Mouse (Mus musculus): ENCODE measurements around the gene Fkbp5.
"Not testable (repeated sequence)": the region's sequence is repeated elsewhere in the genome, so short reads cannot be mapped to it uniquely, and the experiment has no call there.

Fkbp5 gene

DNA sequence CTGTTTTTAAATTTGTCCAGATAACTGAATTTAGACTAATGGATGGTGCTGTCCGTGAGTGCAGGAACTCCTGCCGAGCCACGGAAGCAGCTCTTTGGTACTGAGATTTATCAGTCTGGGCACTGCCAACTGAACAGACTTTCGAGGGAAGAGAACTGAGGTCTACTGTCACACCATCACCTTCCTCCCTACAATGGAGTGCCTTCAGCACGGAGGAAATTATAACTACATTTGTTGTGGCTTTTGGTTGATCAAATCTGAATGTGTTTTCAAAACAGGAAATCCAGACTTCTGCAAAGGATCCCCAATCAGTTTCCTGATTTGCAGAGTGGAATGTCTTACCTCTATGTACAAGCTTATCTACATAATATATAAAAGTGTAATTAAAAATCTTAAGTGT, 99.6 kb downstream of the Fkbp5 start:
- no peak for DNase-seq

DNA sequence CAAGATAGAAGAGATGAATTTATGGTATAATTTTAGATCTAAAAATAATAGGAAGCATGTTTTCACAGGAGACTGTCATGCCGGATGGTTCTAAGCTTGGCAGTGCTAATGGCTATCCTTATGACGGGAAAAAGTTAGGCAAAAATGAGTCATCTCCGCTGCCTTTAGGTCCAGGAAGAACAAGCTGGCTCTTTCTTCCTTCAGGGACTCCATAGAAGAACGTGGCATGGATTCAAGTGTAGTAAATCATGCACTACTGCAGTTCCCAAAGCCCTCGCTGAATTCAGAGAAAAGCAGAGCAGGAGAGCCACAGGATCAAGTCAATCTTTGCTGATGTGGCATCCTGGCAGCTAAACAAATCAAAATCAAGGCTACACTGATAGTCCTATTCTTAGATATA, 102.1 kb downstream of the Fkbp5 start:
- DNase-seq, result no peak

DNA sequence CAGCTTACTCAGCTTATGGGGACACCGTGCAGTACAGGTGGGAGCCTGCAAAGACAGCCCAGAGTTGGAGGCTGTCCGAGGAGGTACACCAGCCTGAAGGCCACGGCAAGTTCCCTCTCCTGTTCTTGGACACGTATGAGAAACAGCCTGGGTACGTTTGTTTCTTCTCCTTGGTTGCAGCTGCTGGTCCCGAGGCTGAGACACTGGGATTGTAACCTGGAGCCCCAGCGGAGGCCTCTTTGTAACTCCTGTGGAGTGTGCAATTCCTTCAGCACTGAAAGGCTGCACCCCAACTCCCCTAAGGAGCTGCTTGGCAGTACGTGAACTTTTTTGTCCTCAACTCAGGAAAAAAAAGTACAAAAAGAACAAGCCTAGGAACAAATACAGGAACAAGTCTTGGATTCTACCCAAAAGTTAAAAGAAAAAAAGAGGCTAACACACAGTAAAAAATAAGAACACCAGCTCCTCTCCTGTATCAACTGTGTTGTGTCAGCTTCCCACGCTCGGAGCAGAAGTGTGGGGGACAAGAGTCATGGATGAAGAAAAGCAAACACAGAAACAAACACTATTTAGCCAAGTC, 105.9 kb downstream of the Fkbp5 start:
- DNase-seq, result no peak

DNA sequence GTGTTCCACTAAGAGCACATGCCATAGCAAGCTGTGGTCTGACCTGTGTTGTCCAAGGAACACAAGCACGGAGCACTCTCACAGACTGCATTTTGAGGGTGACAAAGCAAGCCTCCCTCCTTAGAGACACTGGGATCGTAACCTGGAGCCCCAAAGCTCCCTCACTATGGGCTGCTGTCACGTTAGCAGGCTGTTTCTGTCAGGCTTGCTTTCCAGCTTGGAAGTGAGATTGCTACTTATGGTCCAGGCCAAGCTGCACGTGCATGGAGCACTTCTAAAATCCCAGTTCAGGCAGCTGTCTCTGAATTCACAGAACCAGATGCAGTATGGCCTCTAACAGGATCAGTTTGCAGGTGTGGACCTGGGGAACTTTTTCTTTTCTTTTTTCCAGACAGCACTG, 106.6 kb downstream of the Fkbp5 start:
- DNase-seq, result no peak

DNA sequence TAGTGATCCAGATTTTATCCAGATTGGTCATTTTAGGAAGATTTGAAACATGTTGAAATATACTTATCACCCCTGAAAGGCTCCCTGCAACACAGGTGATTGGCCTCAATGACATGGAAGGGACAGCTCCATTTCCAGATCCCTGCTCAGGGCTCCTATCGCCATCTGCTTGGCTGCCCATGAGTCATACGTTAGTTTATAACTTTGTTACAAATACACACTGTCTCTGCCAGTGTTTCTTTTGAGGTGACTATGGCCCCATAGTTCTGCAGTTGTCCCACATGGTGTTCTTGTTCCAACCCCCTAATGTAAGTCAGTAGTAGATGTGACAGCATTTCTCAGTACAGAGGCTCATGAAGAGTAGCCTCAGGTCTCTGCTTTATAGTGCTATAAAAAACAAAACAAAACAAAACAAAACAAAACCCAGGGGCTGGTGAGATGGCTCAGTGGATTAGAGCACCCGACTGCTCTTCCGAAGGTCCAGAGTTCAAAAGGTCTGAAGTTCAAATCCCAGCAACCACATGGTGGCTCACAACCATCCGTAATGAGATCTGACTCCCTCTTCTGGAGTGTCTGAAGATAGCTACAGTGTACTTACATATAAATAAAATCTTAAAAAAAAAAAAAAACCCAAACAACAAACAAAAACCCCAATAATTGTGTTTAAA, 108.9 kb downstream of the Fkbp5 start:
- DNase-seq, result no peak

DNA sequence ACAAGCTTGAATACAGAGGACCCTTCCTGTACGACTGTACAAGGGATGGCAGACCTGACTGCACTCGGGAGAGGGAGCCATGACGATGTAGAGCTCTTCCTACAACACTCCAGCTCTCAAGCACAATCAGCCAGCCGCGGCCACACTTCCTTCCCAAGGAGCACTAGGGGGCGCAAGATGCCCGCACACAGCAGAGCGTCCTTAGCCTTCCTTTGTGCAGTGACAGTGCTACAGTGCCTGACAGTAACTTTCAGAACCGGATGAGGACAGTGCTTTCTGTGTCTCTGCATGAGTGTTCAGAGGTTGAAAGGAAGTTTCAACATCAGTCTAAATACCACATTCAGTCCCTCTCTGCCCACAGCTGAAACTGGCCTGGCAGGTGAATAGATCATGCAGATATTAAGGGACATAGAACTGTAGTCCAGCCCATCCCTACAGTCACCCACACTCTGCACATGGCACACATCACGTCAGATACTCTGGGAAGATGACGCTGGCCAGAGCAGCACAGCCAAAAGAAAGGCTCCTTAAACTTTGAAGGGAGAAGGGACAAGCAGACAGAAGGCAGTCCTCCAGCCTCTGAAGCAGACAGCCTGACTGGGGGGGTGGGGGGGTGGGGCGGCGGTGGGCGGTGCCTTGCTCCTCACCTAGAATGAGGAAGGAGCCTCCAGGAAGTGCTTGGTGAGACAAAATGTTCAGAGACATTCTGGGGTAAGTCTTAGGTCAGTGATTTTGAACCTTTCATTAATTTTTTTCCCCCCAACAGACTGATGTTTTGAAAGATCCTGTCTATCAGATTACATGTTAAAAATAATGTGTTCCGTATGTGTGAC, 109.7 kb downstream of the Fkbp5 start:
- peak; percentile 87 to 89 for DNase-seq

DNA sequence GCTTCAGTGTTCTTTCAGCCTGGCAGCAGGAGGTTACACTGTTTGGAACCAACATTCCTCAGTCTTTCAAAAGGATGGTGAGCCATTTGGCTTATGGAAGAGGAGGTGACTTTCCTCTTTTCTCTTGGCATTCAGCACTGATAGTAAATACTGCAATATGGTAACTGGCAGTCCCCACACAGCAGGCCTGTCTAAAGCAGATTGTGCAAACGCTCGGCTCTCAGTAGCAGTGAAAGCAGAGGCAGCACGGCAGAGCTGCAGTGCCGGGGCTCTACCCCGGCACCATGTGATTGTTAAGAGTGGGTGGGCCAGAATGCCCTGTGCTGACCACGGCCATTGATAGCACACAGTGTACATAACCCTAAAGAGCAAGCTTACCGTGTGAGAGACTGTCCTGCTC, 110.9 kb downstream of the Fkbp5 start:
- DNase-seq, result no peak

DNA sequence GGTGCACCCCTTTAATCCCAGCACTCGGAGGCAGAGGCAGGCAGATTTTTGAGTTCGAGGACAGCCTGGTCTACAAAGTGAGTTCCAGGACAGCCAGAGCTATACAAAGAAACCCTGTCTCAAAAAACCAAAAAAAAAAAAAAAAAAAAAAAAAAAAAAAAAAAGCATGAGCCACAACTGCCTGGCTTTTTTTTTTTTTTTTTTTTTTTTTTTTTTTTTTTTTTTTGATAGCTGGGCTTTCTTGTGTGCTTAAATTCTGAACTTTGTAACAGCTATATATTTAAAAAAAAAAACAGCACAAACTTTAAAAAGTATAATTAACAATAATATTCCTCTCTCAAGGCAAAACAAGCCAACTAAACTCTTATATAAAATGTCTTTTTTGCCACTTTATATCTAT, 112.6 kb downstream of the Fkbp5 start:
- DNase-seq, result not testable (repeated sequence)

DNA sequence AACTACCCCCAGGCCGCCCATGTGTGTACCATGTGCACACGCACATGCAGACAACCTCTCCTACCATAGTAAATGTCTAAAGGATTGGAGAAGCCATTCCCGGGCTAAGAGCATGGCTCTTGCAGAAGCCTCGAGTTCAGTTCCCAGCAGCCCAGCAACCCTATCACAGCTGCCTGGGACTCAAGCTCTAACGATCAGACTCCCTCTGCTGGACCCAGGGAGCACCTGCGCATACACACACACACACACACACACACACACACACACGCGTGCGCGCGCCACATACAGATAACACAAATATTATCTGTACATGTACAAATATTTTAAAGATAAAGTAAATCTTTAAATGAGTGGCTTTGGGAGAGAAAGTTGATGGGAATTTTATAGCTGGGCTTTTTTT, 113.0 kb downstream of the Fkbp5 start:
- DNase-seq, result no peak

DNA sequence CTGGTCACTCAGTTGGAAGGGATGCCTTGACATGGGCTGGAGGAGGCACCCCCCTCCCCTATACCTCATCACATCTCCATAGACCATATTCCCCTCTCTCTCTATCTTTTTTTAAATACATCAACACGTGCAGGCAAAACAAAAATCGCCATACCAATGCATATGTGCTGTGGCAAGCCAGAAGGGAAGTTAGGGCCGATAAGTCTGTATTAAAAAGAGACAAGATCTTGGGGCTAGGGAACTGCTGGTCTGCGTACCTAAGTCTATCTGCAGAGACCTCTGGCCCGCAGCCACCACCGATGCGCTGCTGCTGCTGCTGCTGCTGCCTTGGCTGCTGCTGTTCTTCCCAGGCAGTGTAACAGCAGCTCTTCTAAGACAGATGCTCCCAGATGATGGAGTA, 122.3 kb downstream of the Fkbp5 start:
- DNase-seq, result no peak

DNA sequence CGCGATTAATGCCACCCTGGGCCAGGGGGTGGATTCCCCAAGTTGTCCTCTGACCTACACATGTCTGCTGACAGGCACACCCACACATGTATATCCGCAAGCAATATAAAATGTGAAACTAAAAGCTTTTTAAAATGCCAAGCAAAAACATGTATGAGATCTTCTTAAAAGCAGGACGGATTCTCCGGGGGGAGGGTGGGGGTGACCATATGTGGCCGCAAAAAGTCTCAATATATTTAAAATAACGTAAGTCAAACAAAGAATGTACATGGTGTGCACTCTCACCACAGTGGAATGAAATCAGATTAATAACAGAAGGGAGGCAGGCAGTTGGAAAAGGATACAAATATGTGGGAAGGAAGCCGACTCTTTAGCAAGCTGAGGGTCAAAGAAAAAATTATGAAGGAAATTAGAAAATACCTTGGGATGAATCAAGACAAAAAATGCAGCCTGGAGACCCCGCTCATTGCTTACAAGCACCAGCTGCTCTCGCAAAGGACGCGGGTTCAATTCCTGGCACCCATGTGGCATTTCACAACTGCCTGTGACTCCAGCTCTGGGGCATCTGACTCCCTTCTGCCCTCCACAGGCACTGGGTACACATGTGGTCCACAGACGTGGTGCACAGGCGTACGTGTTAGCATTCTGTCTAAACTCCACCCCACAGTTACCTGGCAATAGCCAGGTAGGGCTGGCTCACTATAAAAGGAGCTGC, 123.1 kb downstream of the Fkbp5 start:
- no peak for DNase-seq

DNA sequence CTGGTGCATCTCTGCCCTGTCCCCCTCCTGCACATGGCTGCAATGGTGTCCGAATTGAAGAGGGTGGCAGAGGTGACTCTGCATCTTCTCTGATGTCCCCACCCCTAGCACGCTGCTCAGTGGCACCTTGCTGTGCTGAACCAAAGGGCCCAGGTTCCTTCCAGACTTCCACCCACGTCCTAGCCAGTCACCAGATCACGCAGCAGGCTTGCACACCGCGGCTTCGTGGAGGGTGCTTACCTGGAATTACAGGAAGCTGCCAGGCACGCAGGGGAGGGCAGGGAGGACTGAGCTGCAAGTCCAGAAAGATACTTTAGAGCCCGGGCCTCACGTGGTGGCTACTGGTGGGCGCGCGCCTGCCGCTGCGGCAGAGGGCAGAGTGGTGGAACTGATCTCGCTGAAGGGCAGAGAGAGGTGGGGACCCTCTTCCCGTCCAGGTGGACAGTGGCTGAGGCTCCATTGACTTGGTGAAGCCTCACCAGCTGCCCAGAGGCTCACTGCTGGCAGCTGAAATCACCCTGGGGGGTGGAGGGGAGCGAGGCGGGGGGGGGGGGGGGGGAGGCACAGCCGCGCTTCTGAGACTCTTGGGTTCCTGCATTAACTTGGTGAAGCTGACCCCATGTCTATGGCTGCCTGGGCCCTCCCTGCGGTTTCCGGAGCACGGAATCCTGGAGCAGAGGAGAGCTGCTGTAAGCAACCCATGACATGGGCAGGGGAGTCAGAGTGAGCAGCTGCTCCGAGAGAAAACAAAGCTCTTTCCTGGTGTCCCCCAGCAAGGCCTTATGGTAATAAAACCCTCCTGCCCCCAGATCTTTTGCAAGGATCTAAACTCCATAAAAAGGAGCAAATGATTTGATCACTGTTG, 125.5 kb downstream of the Fkbp5 start:
- peak; percentile 34 to 59 for DNase-seq

DNA sequence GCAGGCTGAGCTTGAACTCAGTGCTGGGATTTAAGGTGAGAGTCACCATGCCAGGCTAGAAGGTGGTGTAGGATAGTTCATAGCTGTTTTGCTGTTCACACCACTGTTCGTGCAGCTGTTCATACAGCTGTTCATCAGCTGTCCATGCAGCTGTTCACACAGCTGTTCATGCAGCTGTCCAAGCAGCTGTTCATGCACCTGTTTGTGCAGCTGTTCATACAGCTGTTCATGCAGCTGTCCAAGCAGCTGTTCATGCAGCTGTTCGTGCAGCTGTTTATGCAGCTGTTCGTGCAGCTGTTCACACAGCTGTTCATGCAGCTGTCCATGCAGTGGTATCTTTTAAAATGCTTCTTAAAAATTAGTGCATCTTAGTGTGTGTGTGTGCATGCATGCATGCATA, 128.8 kb downstream of the Fkbp5 start:
- no peak for DNase-seq

DNA sequence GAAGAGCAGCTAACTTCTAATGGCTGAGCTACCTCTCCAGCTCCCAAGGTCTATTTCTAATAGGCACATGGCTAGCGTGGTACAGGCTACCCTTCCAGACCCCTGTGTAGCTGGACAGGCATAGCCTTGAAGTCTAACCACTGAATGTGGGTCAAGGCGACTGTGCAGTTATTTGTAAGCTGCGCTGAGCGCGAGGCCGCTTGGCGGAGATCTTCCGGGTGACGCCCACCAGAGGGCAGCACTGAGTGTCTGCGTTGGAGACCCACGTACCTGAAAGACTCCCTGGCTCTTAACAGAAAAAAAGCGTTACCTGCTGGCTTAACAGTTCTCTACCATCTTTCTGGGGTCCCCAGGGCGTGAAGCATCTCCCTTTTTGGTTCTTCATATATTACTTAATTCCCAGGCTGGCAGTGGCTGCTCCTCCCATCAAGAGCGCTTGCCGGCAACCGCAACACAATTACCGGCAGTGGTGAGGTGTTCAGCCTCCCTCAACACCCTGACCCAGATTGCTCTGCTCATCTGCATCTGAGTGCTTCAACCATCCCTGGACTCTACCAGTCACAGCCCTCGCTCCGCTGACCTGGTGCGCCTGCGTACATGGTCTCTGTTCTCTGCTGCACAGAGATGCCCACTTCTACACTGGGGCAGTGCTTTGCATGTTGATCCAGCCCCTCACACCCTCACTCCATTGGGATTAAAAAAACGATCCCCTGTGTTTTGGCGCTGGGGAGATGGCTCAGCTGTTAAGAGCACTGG, 131.0 kb downstream of the Fkbp5 start:
- DNase-seq, result peak; percentile 92 to 93

DNA sequence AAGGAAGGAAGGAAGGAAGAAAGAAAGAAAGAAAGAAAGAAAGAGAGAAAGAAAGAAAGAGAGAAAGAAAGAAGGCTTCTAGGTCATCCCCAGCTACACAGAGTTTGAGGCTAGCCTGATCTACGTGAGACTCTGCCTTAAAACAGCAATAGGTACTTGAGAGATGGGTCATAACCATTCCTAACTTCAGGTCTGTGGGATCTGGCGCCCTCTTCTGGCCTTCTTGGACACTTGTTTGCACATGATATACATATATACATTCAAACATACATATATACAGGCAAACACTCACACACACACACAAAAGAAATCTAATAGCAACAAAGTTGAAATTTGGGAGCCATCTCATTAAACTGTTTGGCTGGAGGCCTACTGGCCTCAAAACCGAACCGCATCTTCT, 133.0 kb downstream of the Fkbp5 start:
- DNase-seq, result peak; percentile 53 to 68

DNA sequence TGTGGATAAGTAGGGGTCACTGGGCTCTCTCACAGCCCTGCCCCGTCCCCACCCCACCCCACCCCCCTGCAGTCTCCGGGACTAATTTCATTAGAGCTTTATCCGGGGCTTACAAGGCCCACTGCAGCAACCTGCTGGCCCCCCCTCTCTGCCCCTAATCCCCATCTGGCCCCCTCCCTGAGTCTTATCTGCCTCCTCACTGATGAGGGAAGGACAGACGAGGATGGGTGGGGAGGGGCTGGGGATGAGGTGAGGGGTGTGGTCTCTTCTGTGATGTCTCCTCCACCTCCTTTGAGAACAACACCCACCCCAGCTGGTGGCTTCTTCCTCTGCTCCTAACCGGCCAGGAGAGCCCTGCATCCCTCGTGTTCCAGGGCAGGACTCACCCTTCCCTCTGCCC, 137.1 kb downstream of the Fkbp5 start:
- DNase-seq, result no peak

DNA sequence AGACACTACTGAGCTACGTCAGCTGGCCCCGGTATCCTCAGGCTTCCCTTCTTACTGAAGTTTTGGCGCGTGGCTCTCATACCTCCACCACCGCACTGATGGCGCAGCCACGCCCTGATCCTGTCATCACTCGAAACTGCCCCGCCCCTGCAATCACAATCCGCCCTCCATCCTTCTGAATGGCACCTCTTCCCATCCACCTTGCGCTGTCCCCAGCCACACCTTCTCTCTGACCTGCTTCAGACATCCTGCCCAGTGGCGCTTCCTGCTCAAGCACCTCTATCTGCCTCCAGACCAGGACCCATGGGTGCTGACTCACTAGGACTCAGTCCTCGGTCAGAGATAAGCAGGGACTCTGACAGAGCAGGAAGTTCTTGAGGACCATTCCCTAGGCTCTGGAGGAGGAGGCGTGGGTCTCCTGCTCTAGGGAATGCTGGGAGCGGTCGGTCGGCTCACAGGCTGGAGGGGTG, 141.7 kb downstream of the Fkbp5 start:
- no peak for DNase-seq

DNA sequence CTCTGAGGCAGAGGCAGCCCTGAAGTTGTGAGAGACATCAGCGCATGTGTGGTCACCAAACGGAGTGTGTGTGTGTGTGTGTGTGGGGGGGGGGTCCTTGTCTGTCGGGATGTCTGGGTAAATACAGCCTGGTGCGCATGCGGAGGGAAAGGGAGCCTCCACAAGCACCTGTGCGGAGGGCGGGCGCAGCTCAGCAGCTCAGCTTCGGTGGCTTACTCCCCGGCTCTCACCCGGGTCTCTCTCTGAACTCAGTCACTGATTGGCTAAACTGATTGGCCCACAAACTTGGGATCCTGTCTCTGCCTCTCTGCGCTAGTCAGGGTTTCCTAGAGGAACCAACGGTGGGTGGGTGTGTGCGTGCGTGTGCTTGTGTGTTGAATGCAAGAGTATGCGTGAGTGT, 142.8 kb downstream of the Fkbp5 start:
- DNase-seq, result no peak

DNA sequence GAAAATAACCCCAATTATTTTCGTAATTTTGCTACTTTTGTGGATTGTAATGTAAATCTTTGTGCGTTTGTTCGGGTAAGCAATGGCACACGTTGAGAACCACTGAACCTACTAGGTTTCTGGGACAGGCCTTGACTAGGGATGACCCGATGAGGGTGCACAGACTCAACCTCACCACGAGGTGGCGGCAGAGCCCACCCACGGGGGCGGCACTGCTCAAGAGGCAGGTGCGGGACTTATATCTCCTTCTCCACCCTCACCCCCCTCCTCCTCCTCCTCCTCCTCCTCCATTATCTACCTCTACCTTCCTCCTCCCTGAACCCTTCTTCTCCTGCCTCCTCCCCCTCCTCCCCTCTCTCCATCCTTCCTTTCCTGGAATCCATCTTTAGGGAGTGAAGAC, 143.5 kb downstream of the Fkbp5 start:
- DNase-seq, result peak; percentile 69 to 72

DNA sequence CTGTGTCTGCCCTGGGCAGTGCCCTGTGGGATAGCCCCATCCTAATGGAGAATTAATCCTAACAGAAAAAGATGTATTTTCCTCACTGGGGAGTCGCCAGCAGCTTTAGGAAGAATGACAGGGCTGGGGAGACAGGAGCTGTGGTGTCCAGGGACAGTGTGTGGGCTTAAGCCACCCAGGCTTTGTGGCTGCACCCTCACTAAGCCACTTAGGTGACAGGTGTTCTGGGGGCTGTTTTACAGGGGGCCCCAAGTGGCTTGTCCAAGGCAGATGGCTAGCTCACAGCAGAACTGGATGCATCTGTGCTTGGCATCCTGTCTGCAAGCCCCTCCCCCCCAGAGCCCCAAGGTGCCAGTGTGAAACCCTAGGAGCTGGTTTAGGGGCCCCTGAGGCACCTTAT, 145.4 kb downstream of the Fkbp5 start:
- DNase-seq, result no peak

DNA sequence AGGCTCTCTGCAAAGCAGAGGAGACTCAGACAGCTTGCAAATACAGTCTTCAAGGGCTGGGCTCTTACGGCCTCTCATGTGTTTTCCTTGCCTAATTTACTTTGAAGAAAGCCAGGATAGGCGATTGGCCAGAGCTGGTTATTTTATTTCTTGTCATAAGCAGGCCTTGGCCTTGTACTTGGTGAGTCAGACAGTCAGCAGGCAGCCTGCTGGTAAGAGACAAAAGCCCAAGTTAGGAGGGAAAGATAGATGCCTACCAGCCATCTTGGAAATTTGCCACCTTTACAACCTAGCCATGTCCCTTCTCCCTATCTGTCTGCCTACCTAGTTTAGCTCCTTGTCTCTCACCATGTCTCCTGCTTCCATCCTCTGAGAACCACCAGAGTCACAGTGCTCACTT, 146.0 kb downstream of the Fkbp5 start:
- no peak for DNase-seq

DNA sequence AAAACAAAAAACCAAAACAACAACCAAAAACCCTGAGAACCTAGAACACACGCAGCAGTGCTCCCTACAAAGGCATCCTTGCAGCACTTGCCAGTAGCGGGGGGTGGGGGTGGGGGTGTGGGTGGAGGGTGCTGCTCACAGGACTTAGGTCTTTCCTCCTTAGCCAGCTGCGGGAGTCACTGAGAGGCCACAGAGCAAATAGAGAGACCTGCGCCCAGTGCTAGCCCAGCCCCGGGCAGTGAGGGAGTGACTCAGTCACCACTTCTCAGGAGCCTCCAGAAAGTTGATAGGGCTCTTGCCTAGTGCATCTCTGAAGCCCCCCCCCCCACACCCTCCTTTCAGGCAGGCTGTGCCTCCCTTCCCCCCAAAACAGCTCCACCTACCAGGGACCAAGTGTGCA, 148.3 kb downstream of the Fkbp5 start:
- no peak for DNase-seq

All from kidney, postnatal 4 days (tissue).